Mouse (Mus musculus) cerebellum, adult 2 months (tissue): Measurements from ENCODE around the gene Manba.

ENCODE experiments used
- CTCF ChIP-seq: fragments of 200-500 bp; IDR thresholded peaks from 2 replicates; pipeline ENCODE4 v1.5.1; 2011; ENCODE audit warnings: low read depth, mild to moderate bottlenecking, control low read depth, low read length, moderate library complexity, borderline replicate concordance; ENCODE audit not compliant: insufficient read depth
- POLR2A ChIP-seq: fragments of 200-500 bp; IDR thresholded peaks from 2 replicates; pipeline ENCODE4 v1.6.1; 2011; ENCODE audit warnings: low read length, control low read depth, borderline replicate concordance; ENCODE audit not compliant: insufficient read depth

DNA sequence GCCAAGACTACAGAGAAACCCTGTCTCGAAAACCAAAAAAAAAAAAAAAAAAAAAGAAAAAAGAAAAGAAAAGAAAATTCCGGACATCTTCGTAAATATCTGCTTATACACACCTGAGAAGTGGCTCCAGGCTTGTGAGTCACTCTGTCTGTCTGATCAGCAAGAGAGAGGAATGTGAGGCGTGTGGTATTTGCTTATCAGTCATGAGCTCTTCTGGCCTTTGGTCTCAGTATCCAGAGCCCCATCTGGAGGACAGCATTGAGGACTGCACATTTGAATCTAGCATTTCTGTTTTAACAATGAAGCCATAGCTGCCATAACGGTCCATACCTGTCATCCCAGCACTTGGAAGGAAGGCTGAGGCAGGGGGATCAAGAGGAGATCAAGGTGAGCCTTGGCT, 48.7 kb downstream of the Manba start:
- no peak for TF ChIP-seq POLR2A
- no peak for TF ChIP-seq CTCF
